Mouse (Mus musculus) layer of hippocampus, adult 8-10 months (tissue): Measurements from ENCODE around the gene Hist1h1d. TPM values are rescaled to one million over a fixed set of nuclear protein-coding genes. Genes with fewer than 3 reads are reported as not detected.
"Not testable (repeated sequence)": the region's sequence is repeated elsewhere in the genome, so short reads cannot be mapped to it uniquely, and the experiment has no call there.

Experiments
- DNase-seq, 2 experiments: peaks; one replicate each; pipeline ENCODE4 v3.0.0; 2022; ENCODE audit warnings: low spot score in 2 of 2
- total RNA-seq, 4 experiments: library from RNA; stranded (reverse); gene quantifications; 2 replicates each; pipeline ENCODE4 v1.2.4; 2022

Hist1h1d gene
- total RNA-seq, 4 experiments from 2014 or later: 2.5 to 3.3 (median 2.8) TPM

GRCm38 (mm10) chr13:23543965-23544786 is 8.9 kb upstream of the Hist1h1d start, which contains the start of gene Hist1h3f:
TSS of gene Hist1h3f (plus strand) at chr13:23544052.
- DNase-seq: peak in 1 of 2 experiments; percentile 69

- not testable (repeated sequence) for DNase-seq
Measured at GRCm38 (mm10) chr13:23544787-23545120, 8.3 kb upstream of the Hist1h1d start.

GRCm38 (mm10) chr13:23546694-23547093 is 6.4 kb upstream of the Hist1h1d start:
- no peak for DNase-seq

- DNase-seq: no peak
Measured at GRCm38 (mm10) chr13:23550761-23551145, 2.3 kb upstream of the Hist1h1d start.

GRCm38 (mm10) chr13:23551146-23551834 is 1.8 kb upstream of the Hist1h1d start, which contains the start of gene Hist1h4f:
TSS of gene Hist1h4f (minus strand) at chr13:23551648.
- peak; percentile 91 to 93 for DNase-seq

GRCm38 (mm10) chr13:23551931-23552914 is 839 bp upstream of the Hist1h1d start:
- no peak for DNase-seq

- no peak for DNase-seq
Measured at GRCm38 (mm10) chr13:23554393-23554792, 1.3 kb downstream of the Hist1h1d start.

GRCm38 (mm10) chr13:23554925-23555838 is 2.1 kb downstream of the Hist1h1d start:
- peak; percentile 71 to 79 for DNase-seq

GRCm38 (mm10) chr13:23555839-23556416 is 2.9 kb downstream of the Hist1h1d start:
- DNase-seq: peak; percentile 71 to 79

- DNase-seq: no peak
Measured at GRCm38 (mm10) chr13:23556906-23557305, 3.8 kb downstream of the Hist1h1d start.

- DNase-seq: not testable (repeated sequence)
Measured at GRCm38 (mm10) chr13:23560699-23561098, 7.6 kb downstream of the Hist1h1d start.

GRCm38 (mm10) chr13:23561531-23561882 is 8.4 kb downstream of the Hist1h1d start:
- not testable (repeated sequence) for DNase-seq

GRCm38 (mm10) chr13:23561883-23562659 is 9.0 kb downstream of the Hist1h1d start, which contains the start of gene Hist1h3e:
TSS of gene Hist1h3e (minus strand) at chr13:23562369.
- DNase-seq: peak; percentile 95

GRCm38 (mm10) chr13:23562699-23563462 is 9.8 kb downstream of the Hist1h1d start:
- DNase-seq: peak in 1 of 2 experiments; percentile 29

- DNase-seq: no peak
Measured at GRCm38 (mm10) chr13:23564482-23564881, 11.4 kb downstream of the Hist1h1d start.

- DNase-seq: not testable (repeated sequence)
Measured at GRCm38 (mm10) chr13:23570261-23571021, 17.4 kb downstream of the Hist1h1d start.

GRCm38 (mm10) chr13:23571022-23571503 is 18.0 kb downstream of the Hist1h1d start, which contains the start of the genes Hist1h2ae and Hist1h2bg:
TSS of gene Hist1h2ae (minus strand) at chr13:23571220.
TSS of gene Hist1h2bg (plus strand) at chr13:23571396.
- peak; percentile 71 to 79 for DNase-seq
